ENCODE assay signal across 9 mouse cellular contexts in genomic region chr5:120457628-120458027, GRCm38 (mm10). TPM values are rescaled to one million over a fixed set of nuclear protein-coding genes. Genes with fewer than 3 reads are reported as not detected.
DNase-seq lines count a peak whose midpoint lies in the region; ATAC-seq and TF ChIP-seq lines count a peak whose summit lies in the region.
"Had no signal": no experiment of that assay in that cellular context is flagged by ENCODE, and none has a peak within 500 bp of the region (broad histone marks: within the 10 kb centered on the region; RNA-seq: fewer than 3 reads in every experiment).

No protein-coding gene starts in this region.

- no peak overlapping the region for H3K4me3 ChIP-seq in hindbrain, postnatal 0 days (ENCODE audit: low read length)
- no peak overlapping the region for H3K4me3 ChIP-seq in liver, embryonic 14.5 days (ENCODE audit: insufficient read depth in 1 of 2, low read depth in 2 of 2, low read length in 2 of 2)

- H3K36me3 ChIP-seq in hindbrain, postnatal 0 days (ENCODE audit: insufficient read depth, low read length) = no peaks in the 10 kb centered on the region
- H3K36me3 ChIP-seq in liver, embryonic 14.5 days (replicated peaks; ENCODE audit: control insufficient read depth, insufficient read depth, low read depth) = no peaks in the 10 kb centered on the region

- DNase-seq in layer of hippocampus, adult 18-20 months (ENCODE audit: low spot score in 2 of 2) = peak; percentile 27 to 62
- DNase-seq in layer of hippocampus, adult 9-10 months (ENCODE audit: low spot score) = no peak
- peak; percentile 42 for DNase-seq in Muller cell, postnatal 12 days (ENCODE audit: inconsistent ontology term)
- DNase-seq in cerebellum, adult 18-20 months = peak; percentile 65 to 69
- peak; percentile 92 for DNase-seq in hindbrain, postnatal 0 days (ENCODE audit: low spot score)
- DNase-seq in liver, embryonic 14.5 days (ENCODE audit: low read depth in 3 of 3, low spot score in 3 of 3) = peak; percentile 30 to 49 (median 34)
- peak; percentile 61 to 81 for DNase-seq in right cerebral cortex, postnatal 10 days (ENCODE audit: low spot score in 2 of 2)
- no peak for DNase-seq in urinary bladder, postnatal 10 days (ENCODE audit: low spot score)

- H3K27ac ChIP-seq in hindbrain, postnatal 0 days = no peak overlapping the region
- no peak overlapping the region for H3K27ac ChIP-seq in liver, embryonic 14.5 days

- no peaks in the 10 kb centered on the region for H3K27me3 ChIP-seq in hindbrain, postnatal 0 days (ENCODE audit: insufficient read depth, low read length)
- no peaks in the 10 kb centered on the region; the same call in 1 of the 2 replicates for H3K27me3 ChIP-seq in liver, embryonic 14.5 days (ENCODE audit: control insufficient read depth, insufficient read depth, low read length)

- peak; percentile 24; the same call in 1 of the 2 replicates for ATAC-seq in hindbrain, postnatal 0 days
- no peak for ATAC-seq in liver, embryonic 14.5 days (ENCODE audit: insufficient read depth)

- 6% methylated on average over 9 of the region's 9 CpGs for WGBS in hindbrain, postnatal 0 days
- WGBS in liver, embryonic 14.5 days (ENCODE audit: insufficient replicate concordance) = 8% methylated on average over 9 of the region's 9 CpGs

- H3K9me3 ChIP-seq in hindbrain, postnatal 0 days (ENCODE audit: low read length) = no peaks in the 10 kb centered on the region
- no peaks in the 10 kb centered on the region for H3K9me3 ChIP-seq in liver, embryonic 14.5 days (ENCODE audit: control insufficient read depth, low read length)

- no peak for TF ChIP-seq EP300 in liver, embryonic 14.5 days (IDR thresholded peaks at IDR 0.05; ENCODE audit: low read depth)

- no peaks in the 10 kb centered on the region for H3K4me1 ChIP-seq in hindbrain, postnatal 0 days (ENCODE audit: insufficient read depth, low read length)
- H3K4me1 ChIP-seq in liver, embryonic 14.5 days (replicated peaks; ENCODE audit: control insufficient read depth in 2 of 2, insufficient read depth in 2 of 2, low read length in 1 of 2) = no peaks in the 10 kb centered on the region

- H3K9ac ChIP-seq in hindbrain, postnatal 0 days (replicated peaks; ENCODE audit: low read length) = no peak overlapping the region
- H3K9ac ChIP-seq in liver, embryonic 14.5 days (replicated peaks) = no peak overlapping the region

- TF ChIP-seq CTCF in hindbrain, postnatal 0 days (IDR thresholded peaks at IDR 0.05; ENCODE audit: low read depth) = peak; percentile 85
- peak; percentile 80 for TF ChIP-seq CTCF in liver, embryonic 14.5 days (IDR thresholded peaks at IDR 0.05; ENCODE audit: low read depth)

- no peak overlapping the region for H3K4me2 ChIP-seq in hindbrain, postnatal 0 days (ENCODE audit: low read depth, low read length)
- no peak overlapping the region for H3K4me2 ChIP-seq in liver, embryonic 14.5 days (ENCODE audit: low read depth)

RNA-seq across cellular contexts. Expression of gene Sdsl, which starts 15.0 kb away (rescaled TPM):
- total RNA-seq in layer of hippocampus, adult 18-20 months (2021) = 1 to 10 TPM; 7.5 to 8.0 TPM
- 4.6 and 6.0 TPM in 2 replicates for total RNA-seq in hindbrain, postnatal 0 days (2014; rRNA removed)
- polyA plus RNA-seq in hindbrain, postnatal 0 days (2015; fragmentation: Nextera tagmentation; extraction: Ambion mirVana) = 7.8 and 8.1 TPM in 2 replicates
- 0.78 and 0.93 TPM in 2 replicates for polyA plus RNA-seq in liver, embryonic 14.5 days (2012; rRNA removed)
- polyA plus RNA-seq in liver, embryonic 14.5 days (2014; fragmentation: Nextera tagmentation; extraction: Ambion mirVana) = 1.2 and 2.0 TPM in 2 replicates

RNA-seq across cellular contexts. Expression of gene Sds, which starts 18.7 kb away (rescaled TPM):
- under 1 TPM; 0.33 to 0.69 TPM for total RNA-seq in layer of hippocampus, adult 18-20 months (2021)
- 0.50 TPM in 1 of 2 replicates, not detected in the other for total RNA-seq in hindbrain, postnatal 0 days (2014; rRNA removed)
- polyA plus RNA-seq in hindbrain, postnatal 0 days (2015; fragmentation: Nextera tagmentation; extraction: Ambion mirVana) = 0.20 and 0.59 TPM in 2 replicates
- polyA plus RNA-seq in liver, embryonic 14.5 days (2012; rRNA removed) = 0.13 and 0.61 TPM in 2 replicates
- polyA plus RNA-seq in liver, embryonic 14.5 days (2014; fragmentation: Nextera tagmentation; extraction: Ambion mirVana) = 0.15 and 0.22 TPM in 2 replicates

RNA-seq across cellular contexts. Expression of gene Lhx5, which starts 26.1 kb away (rescaled TPM):
- total RNA-seq in layer of hippocampus, adult 18-20 months (2021) = not detected
- total RNA-seq in hindbrain, postnatal 0 days (2014; rRNA removed) = 26.2 and 31.0 TPM in 2 replicates
- polyA plus RNA-seq in hindbrain, postnatal 0 days (2015; fragmentation: Nextera tagmentation; extraction: Ambion mirVana) = 14.0 and 15.2 TPM in 2 replicates
- polyA plus RNA-seq in liver, embryonic 14.5 days (2012; rRNA removed) = 0.02 TPM in 1 of 2 replicates, not detected in the other
- not detected in 2 replicates for polyA plus RNA-seq in liver, embryonic 14.5 days (2014; fragmentation: Nextera tagmentation; extraction: Ambion mirVana)
- total RNA-seq: heart, adult 18-20 months had no signal

RNA-seq across cellular contexts. Expression of gene Plbd2, which starts 45.8 kb away (rescaled TPM):
- total RNA-seq in layer of hippocampus, adult 18-20 months (2021) = 10 to 100 TPM; 55.8 to 56.5 TPM
- total RNA-seq in hindbrain, postnatal 0 days (2014; rRNA removed) = 32.0 and 35.2 TPM in 2 replicates
- polyA plus RNA-seq in hindbrain, postnatal 0 days (2015; fragmentation: Nextera tagmentation; extraction: Ambion mirVana) = 49.9 and 53.9 TPM in 2 replicates
- polyA plus RNA-seq in liver, embryonic 14.5 days (2012; rRNA removed) = 4.3 TPM in 2 replicates
- 10.3 and 12.3 TPM in 2 replicates for polyA plus RNA-seq in liver, embryonic 14.5 days (2014; fragmentation: Nextera tagmentation; extraction: Ambion mirVana)

RNA-seq across cellular contexts. Expression of gene Slc8b1, which starts 53.3 kb away (rescaled TPM):
- 10 to 100 TPM in 1 of 2 experiments, 1 to 10 TPM in 1; 7.8 to 11.8 TPM for total RNA-seq in layer of hippocampus, adult 18-20 months (2021)
- 3.7 and 4.0 TPM in 2 replicates for total RNA-seq in hindbrain, postnatal 0 days (2014; rRNA removed)
- polyA plus RNA-seq in hindbrain, postnatal 0 days (2015; fragmentation: Nextera tagmentation; extraction: Ambion mirVana) = 2.5 and 2.7 TPM in 2 replicates
- polyA plus RNA-seq in liver, embryonic 14.5 days (2012; rRNA removed) = 5.2 TPM in 2 replicates
- 1.4 and 2.6 TPM in 2 replicates for polyA plus RNA-seq in liver, embryonic 14.5 days (2014; fragmentation: Nextera tagmentation; extraction: Ambion mirVana)

Comparison
In these comparisons a context has a peak if more than half of its experiments do, and no peak if none do; other contexts are left out.
1. DNase-seq: peak in layer of hippocampus, adult 18-20 months (2 of 2), Muller cell, postnatal 12 days (single experiment), cerebellum, adult 18-20 months (2 of 2), hindbrain, postnatal 0 days (single experiment), liver, embryonic 14.5 days (3 of 3) and right cerebral cortex, postnatal 10 days (2 of 2); none in layer of hippocampus, adult 9-10 months (single experiment) and urinary bladder, postnatal 10 days (single experiment).
2. RNA of gene Lhx5, which starts 26.1 kb away (total RNA-seq): 26.2 to 31.0 TPM in hindbrain, postnatal 0 days; not detected in layer of hippocampus, adult 18-20 months; every median in the first group is over 10 times any median in the second.